Mouse (Mus musculus): ENCODE results near the gene Vash2. TPM values are rescaled to one million over a fixed set of nuclear protein-coding genes. Genes with fewer than 3 reads are reported as not detected.

Gene Vash2
- total and polyA plus RNA-seq, 3 experiments, result 0.04 to 0.17 (median 0.16) TPM

DNA sequence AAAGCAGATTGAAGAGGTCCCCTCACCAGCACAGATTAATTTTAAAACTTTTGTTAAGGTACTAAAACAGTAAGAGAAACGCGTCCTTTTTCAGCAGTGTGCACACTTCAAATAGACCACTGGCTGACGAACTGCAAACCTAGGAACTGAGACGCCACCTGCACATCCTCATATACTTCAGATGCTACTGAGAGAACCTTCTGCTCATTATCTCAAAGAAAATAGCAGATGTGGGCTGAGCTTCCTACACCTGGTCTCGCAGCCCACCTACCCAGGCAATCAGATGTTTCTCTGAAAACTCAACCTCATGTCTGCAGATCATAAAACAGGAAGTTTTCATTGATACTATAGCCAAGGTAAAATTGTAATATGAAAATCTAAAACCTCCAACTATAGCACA, 40.7 kb upstream of the Vash2 start (continued):
- TF ChIP-seq TBP (conservative IDR thresholded peaks at IDR 0.05; ENCODE audit: low read depth, low read length) (no peak), MAZ (IDR thresholded peaks at IDR 0.05; ENCODE audit: low read depth, low read length) (no peak), POLR2AphosphoS2 (IDR thresholded peaks at IDR 0.05; ENCODE audit: low read depth, low read length) (no peak), ETS1 (conservative IDR thresholded peaks at IDR 0.05; ENCODE audit: low read depth, low read length) (no peak; the same call in 1 of the 2 replicates), NELFE (IDR thresholded peaks at IDR 0.05; ENCODE audit: low read depth, low read length) (no peak), MAX (IDR thresholded peaks at IDR 0.05; ENCODE audit: low read length) (no peak), MAFK (IDR thresholded peaks at IDR 0.05; ENCODE audit: insufficient replicate concordance, low read length) (no peak), RAD21 (IDR thresholded peaks at IDR 0.05; ENCODE audit: low read depth, low read length) (no peak), NRF1 (IDR thresholded peaks at IDR 0.05; ENCODE audit: low read depth, low read length) (no peak), IRF4 (IDR thresholded peaks at IDR 0.05; ENCODE audit: low read depth, low read length) (no peak), ZNF384 (IDR thresholded peaks at IDR 0.05; ENCODE audit: low read depth, low read length) (no peak), CHD1 (IDR thresholded peaks at IDR 0.05; ENCODE audit: low read depth, low read length) (peak; percentile 60; the same call in 1 of the 2 replicates), HCFC1 (IDR thresholded peaks at IDR 0.05; ENCODE audit: low read depth, low read length) (no peak), ZC3H11A (IDR thresholded peaks at IDR 0.05; ENCODE audit: low read depth, low read length) (no peak)

DNA sequence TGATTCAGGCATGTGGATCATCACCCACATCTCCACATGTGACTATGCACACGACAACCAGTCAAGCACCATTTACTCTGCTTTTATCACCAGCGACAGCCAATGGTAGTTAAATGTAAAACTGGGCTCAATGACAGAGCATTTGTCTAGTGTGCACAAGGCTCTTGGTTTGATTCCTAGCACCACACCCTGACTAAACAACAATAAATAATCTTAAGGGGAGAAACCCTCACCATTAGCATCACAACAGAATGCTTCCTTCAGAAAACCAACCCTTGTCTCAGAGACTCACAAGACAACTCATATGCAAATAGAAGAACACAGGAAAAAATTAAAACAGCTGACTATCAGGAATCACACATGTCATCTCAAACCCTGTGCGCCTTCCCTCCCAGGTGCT, 35.2 kb upstream of the Vash2 start:
- Histone ChIP-seq H3K36me3 (replicated peaks in 1 of 2; ENCODE audit: control insufficient read depth in 1 of 2, insufficient read depth in 1 of 2, low read length in 1 of 2) (peaks cover 56 to 79% of the 10 kb centered on the region in 2 experiments), H3K4me1 (ENCODE audit: control insufficient read depth in 1 of 2, insufficient read depth in 2 of 2) (peaks cover 5 to 44% of the 10 kb centered on the region in 2 experiments), H3K79me2 (replicated peaks; ENCODE audit: control insufficient read depth, extremely low read depth, insufficient read depth, poor library complexity, severe bottlenecking) (peaks cover under 1% of the 10 kb centered on the region; the same call in 1 of the 2 replicates), H3K4me2 (ENCODE audit: insufficient read depth, low read depth, poor library complexity, severe bottlenecking) (no peak overlapping the region), H3K9me3 (replicated peaks; ENCODE audit: low read length) (peaks cover 2% of the 10 kb centered on the region), H3K27me3 (replicated peaks) (no peaks in the 10 kb centered on the region), H3K4me3 (replicated peaks in 1 of 3; ENCODE audit: low read depth in 2 of 3, low read length in 2 of 3, poor library complexity in 1 of 3) (no peak overlapping the region), H3K9ac (ENCODE audit: insufficient read depth, low read depth) (no peak overlapping the region), H3K27ac (ENCODE audit: insufficient read depth, low read depth) (no peak overlapping the region)
- DNase-seq (ENCODE audit: extremely low read depth), result no peak
- TF ChIP-seq MAZ (IDR thresholded peaks at IDR 0.05; ENCODE audit: low read depth, low read length), result no peak
- no peak for TF ChIP-seq SIN3A (IDR thresholded peaks at IDR 0.05; ENCODE audit: low read length)
- TF ChIP-seq GABPA (IDR thresholded peaks at IDR 0.05; ENCODE audit: insufficient replicate concordance, low read depth, low read length), result no peak
- TF ChIP-seq E2F4 (IDR thresholded peaks at IDR 0.05; ENCODE audit: insufficient replicate concordance, low read depth, low read length), result no peak
- dilution Hi-C loops (cut with MboI; ENCODE audit: extremely low pct_ligation_motif_present, extremely low pct_unique_long_range_greater_than_20kb, low sequenced_read_pairs), result no loop called here
- in situ Hi-C loops (cut with MboI; ENCODE audit: low pct_ligation_motif_present, low pct_unique_long_range_greater_than_20kb, low sequenced_read_pairs), result no loop called here

DNA sequence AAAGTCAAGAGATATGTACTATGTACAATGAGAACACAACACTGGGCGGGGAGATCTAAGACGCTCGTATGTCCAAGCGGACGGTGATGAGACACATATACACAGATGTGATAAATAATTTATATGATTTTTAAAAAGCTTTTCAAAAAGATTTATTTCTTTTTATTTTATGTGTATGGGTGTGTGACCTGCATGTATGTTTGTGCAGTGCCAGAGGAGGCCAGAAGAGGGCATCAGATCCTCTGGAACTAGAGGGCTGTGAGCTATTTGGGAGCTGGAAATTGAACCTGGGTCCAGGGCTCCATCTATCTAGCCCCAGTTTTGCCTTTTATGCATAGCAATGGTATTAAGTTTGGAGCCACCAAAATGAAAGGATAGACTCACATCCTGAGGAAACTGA, 29.6 kb upstream of the Vash2 start:
- Histone ChIP-seq H3K27me3 (replicated peaks) (no peaks in the 10 kb centered on the region), H3K4me1 (ENCODE audit: control insufficient read depth in 1 of 2, insufficient read depth in 2 of 2) (no peaks in the 10 kb centered on the region), H3K9ac (ENCODE audit: insufficient read depth, low read depth) (no peak overlapping the region), H3K79me2 (replicated peaks; ENCODE audit: control insufficient read depth, extremely low read depth, insufficient read depth, poor library complexity, severe bottlenecking) (no peaks in the 10 kb centered on the region), H3K4me2 (ENCODE audit: insufficient read depth, low read depth, poor library complexity, severe bottlenecking) (no peak overlapping the region), H3K9me3 (replicated peaks; ENCODE audit: low read length) (peaks cover 5% of the 10 kb centered on the region), H3K27ac (ENCODE audit: insufficient read depth, low read depth) (no peak overlapping the region), H3K4me3 (replicated peaks in 1 of 3; ENCODE audit: low read depth in 2 of 3, low read length in 2 of 3, poor library complexity in 1 of 3) (no peak overlapping the region), H3K36me3 (replicated peaks in 1 of 2; ENCODE audit: control insufficient read depth in 1 of 2, insufficient read depth in 1 of 2, low read length in 1 of 2) (peaks cover 77 to 94% of the 10 kb centered on the region in 2 experiments)
- TF ChIP-seq CTCF (conservative IDR thresholded peaks at IDR 0.05 in 1 of 2, IDR thresholded peaks at IDR 0.05 in 1 of 2; ENCODE audit: low read depth in 2 of 2, low read length in 2 of 2) (peak; percentile 20 to 40; a peak in 2 of 4 replicates), RAD21 (IDR thresholded peaks at IDR 0.05; ENCODE audit: low read depth, low read length) (peak; percentile 37), SMC3 (IDR thresholded peaks at IDR 0.05; ENCODE audit: low read depth, low read length) (peak; percentile 29; the same call in 1 of the 2 replicates), ELF1 (IDR thresholded peaks at IDR 0.05; ENCODE audit: low read depth, low read length) (no peak)
- in situ Hi-C loops (cut with MboI; ENCODE audit: low pct_ligation_motif_present, low pct_unique_long_range_greater_than_20kb, low sequenced_read_pairs), result no loop called here
- dilution Hi-C loops (cut with MboI; ENCODE audit: extremely low pct_ligation_motif_present, extremely low pct_unique_long_range_greater_than_20kb, low sequenced_read_pairs), result no loop called here
- DNase-seq (ENCODE audit: extremely low read depth), result no peak
